Mouse (Mus musculus): ENCODE data around the gene Lman2. TPM values are rescaled to one million over a fixed set of nuclear protein-coding genes. Genes with fewer than 3 reads are reported as not detected.

The Lman2 gene
- polyA plus RNA-seq, 1 experiment: 62.1 TPM

- H3K9me3 ChIP-seq: no peaks in the 10 kb centered on the region
- H3K27me3 ChIP-seq (replicated peaks): no peaks in the 10 kb centered on the region
- no peak overlapping the region for H3K4me3 ChIP-seq (replicated peaks)
- H3K4me1 ChIP-seq: peaks cover 32% of the 10 kb centered on the region
- TF ChIP-seq FLI1 (IDR thresholded peaks at IDR 0.05; ENCODE audit: low read length) (no peak), GATA1 (IDR thresholded peaks at IDR 0.05; ENCODE audit: borderline replicate concordance, low read length) (no peak)
- peaks cover 80% of the 10 kb centered on the region for H3K36me3 ChIP-seq (replicated peaks; ENCODE audit: low read length)
Measured at GRCm38 (mm10) chr13:55318351-55318750, 44.2 kb downstream of the Lman2 start.

GRCm38 (mm10) chr13:55314891-55315412 is 47.6 kb downstream of the Lman2 start:
- TF ChIP-seq GATA1 (IDR thresholded peaks at IDR 0.05; ENCODE audit: borderline replicate concordance, low read length): no peak
- no peak for TF ChIP-seq FLI1 (IDR thresholded peaks at IDR 0.05; ENCODE audit: low read length)
- no peaks in the 10 kb centered on the region for H3K9me3 ChIP-seq
- peaks cover 7% of the 10 kb centered on the region for H3K4me1 ChIP-seq
- no peaks in the 10 kb centered on the region for H3K27me3 ChIP-seq (replicated peaks)
- peaks cover 100% of the 10 kb centered on the region for H3K36me3 ChIP-seq (replicated peaks; ENCODE audit: low read length)
- H3K4me3 ChIP-seq (replicated peaks): no peak overlapping the region

GRCm38 (mm10) chr13:55313051-55313450 is 49.5 kb downstream of the Lman2 start:
- Histone ChIP-seq H3K9me3 (no peaks in the 10 kb centered on the region), H3K36me3 (replicated peaks; ENCODE audit: low read length) (peaks cover 98% of the 10 kb centered on the region), H3K27me3 (replicated peaks) (no peaks in the 10 kb centered on the region), H3K4me3 (replicated peaks) (no peak overlapping the region), H3K4me1 (0 out of 2 replicates have a peak, but pooled peaks cover 4% of the 10 kb centered on the region)
- TF ChIP-seq GATA1 (IDR thresholded peaks at IDR 0.05; ENCODE audit: borderline replicate concordance, low read length) (no peak), FLI1 (IDR thresholded peaks at IDR 0.05; ENCODE audit: low read length) (no peak)

GRCm38 (mm10) chr13:55312028-55312630 is 50.5 kb downstream of the Lman2 start:
- Histone ChIP-seq H3K4me3 (replicated peaks) (no peak overlapping the region), H3K4me1 (0 out of 2 replicates have a peak, but pooled peaks cover under 1% of the 10 kb centered on the region), H3K27me3 (replicated peaks) (no peaks in the 10 kb centered on the region), H3K36me3 (replicated peaks; ENCODE audit: low read length) (peaks cover 97% of the 10 kb centered on the region), H3K9me3 (no peaks in the 10 kb centered on the region)
- TF ChIP-seq GATA1 (IDR thresholded peaks at IDR 0.05; ENCODE audit: borderline replicate concordance, low read length) (no peak), FLI1 (IDR thresholded peaks at IDR 0.05; ENCODE audit: low read length) (no peak)

GRCm38 (mm10) chr13:55300913-55301312 is 61.7 kb downstream of the Lman2 start:
- no peak for TF ChIP-seq FLI1 (IDR thresholded peaks at IDR 0.05; ENCODE audit: low read length)
- TF ChIP-seq GATA1 (IDR thresholded peaks at IDR 0.05; ENCODE audit: borderline replicate concordance, low read length): no peak
- Histone ChIP-seq H3K9me3 (no peaks in the 10 kb centered on the region), H3K4me1 (peaks cover 3% of the 10 kb centered on the region; the same call in 1 of the 2 replicates), H3K27me3 (replicated peaks) (no peaks in the 10 kb centered on the region), H3K36me3 (replicated peaks; ENCODE audit: low read length) (peaks cover 93% of the 10 kb centered on the region), H3K4me3 (replicated peaks) (no peak overlapping the region)

- Histone ChIP-seq H3K27me3 (replicated peaks) (no peaks in the 10 kb centered on the region), H3K36me3 (replicated peaks; ENCODE audit: low read length) (peaks cover 92% of the 10 kb centered on the region), H3K4me1 (peaks cover 3% of the 10 kb centered on the region; the same call in 1 of the 2 replicates), H3K9me3 (no peaks in the 10 kb centered on the region), H3K4me3 (replicated peaks) (no peak overlapping the region)
- TF ChIP-seq FLI1 (IDR thresholded peaks at IDR 0.05; ENCODE audit: low read length) (no peak), GATA1 (IDR thresholded peaks at IDR 0.05; ENCODE audit: borderline replicate concordance, low read length) (no peak)
Measured at GRCm38 (mm10) chr13:55296760-55297159, 65.8 kb downstream of the Lman2 start.

Other genes starting within 250 kb of the Lman2 start
- not detected in 2 replicates for gene Gm17617, start 229.2 kb downstream of the Lman2 start, polyA plus RNA-seq (2012; ENCODE audit: insufficient read depth, low replicate concordance)
- not detected in 2 replicates for gene Fgfr4, start 210.1 kb downstream of the Lman2 start, polyA plus RNA-seq (2012; ENCODE audit: insufficient read depth, low replicate concordance)
- gene Nsd1, start 153.0 kb downstream of the Lman2 start, polyA plus RNA-seq (2012; ENCODE audit: insufficient read depth, low replicate concordance): 2.5 and 2.7 TPM in 2 replicates
- 484 and 629 TPM in 2 replicates for gene Prelid1, start 42.3 kb downstream of the Lman2 start, polyA plus RNA-seq (2012; ENCODE audit: insufficient read depth, low replicate concordance)
- 23.5 and 94.6 TPM in 2 replicates for gene Rab24, start 40.8 kb downstream of the Lman2 start, polyA plus RNA-seq (2012; ENCODE audit: insufficient read depth, low replicate concordance)
- 5.7 TPM in 1 of 2 replicates, not detected in the other for gene Mxd3, start 33.0 kb downstream of the Lman2 start, polyA plus RNA-seq (2012; ENCODE audit: insufficient read depth, low replicate concordance)
- gene Rgs14, start 6.9 kb upstream of the Lman2 start, polyA plus RNA-seq (2012; ENCODE audit: insufficient read depth, low replicate concordance): 6.2 and 8.4 TPM in 2 replicates
- not detected in 2 replicates for gene Slc34a1, start 35.4 kb upstream of the Lman2 start, polyA plus RNA-seq (2012; ENCODE audit: insufficient read depth, low replicate concordance)
- not detected in 2 replicates for gene Pfn3, start 52.4 kb upstream of the Lman2 start, polyA plus RNA-seq (2012; ENCODE audit: insufficient read depth, low replicate concordance)
- gene F12, start 64.0 kb upstream of the Lman2 start, polyA plus RNA-seq (2012; ENCODE audit: insufficient read depth, low replicate concordance): 0.54 TPM in 1 of 2 replicates, not detected in the other
- 33.8 and 54.2 TPM in 2 replicates for gene Grk6, start 82.3 kb upstream of the Lman2 start, polyA plus RNA-seq (2012; ENCODE audit: insufficient read depth, low replicate concordance)
- 5.3 and 21.1 TPM in 2 replicates for gene Prr7, start 101.5 kb upstream of the Lman2 start, polyA plus RNA-seq (2012; ENCODE audit: insufficient read depth, low replicate concordance)
- gene Dbn1, start 125.3 kb upstream of the Lman2 start, polyA plus RNA-seq (2012; ENCODE audit: insufficient read depth, low replicate concordance): 1.8 and 5.0 TPM in 2 replicates
- 681 and 731 TPM in 2 replicates for gene Pdlim7, start 150.9 kb upstream of the Lman2 start, polyA plus RNA-seq (2012; ENCODE audit: insufficient read depth, low replicate concordance)
- gene Dok3, start 166.5 kb upstream of the Lman2 start, polyA plus RNA-seq (2012; ENCODE audit: insufficient read depth, low replicate concordance): 35.5 and 98.6 TPM in 2 replicates
- gene Ddx41, start 173.9 kb upstream of the Lman2 start, polyA plus RNA-seq (2012; ENCODE audit: insufficient read depth, low replicate concordance): 49.7 and 52.6 TPM in 2 replicates
- gene Fam193b, start 208.3 kb upstream of the Lman2 start, polyA plus RNA-seq (2012; ENCODE audit: insufficient read depth, low replicate concordance): 64.4 and 77.7 TPM in 2 replicates
- gene Tmed9, start 210.9 kb upstream of the Lman2 start, polyA plus RNA-seq (2012; ENCODE audit: insufficient read depth, low replicate concordance): 209 and 240 TPM in 2 replicates
- 11.6 and 13.8 TPM in 2 replicates for gene B4galt7, start 237.1 kb upstream of the Lman2 start, polyA plus RNA-seq (2012; ENCODE audit: insufficient read depth, low replicate concordance)